Mouse (Mus musculus) thymus, adult 2 months (tissue): ENCODE measurements around the gene Gm44973.

Source experiments
- CTCF ChIP-seq: fragments of 200-500 bp; IDR thresholded peaks from 2 replicates; pipeline ENCODE4 v1.5.1; 2012; ENCODE audit warnings: mild to moderate bottlenecking, control low read depth, low read length, moderate library complexity, borderline replicate concordance; ENCODE audit not compliant: control insufficient read depth, poor library complexity, insufficient read depth; ENCODE audit errors: extremely low read depth
- POLR2A ChIP-seq: fragments of 200-500 bp; IDR thresholded peaks from 2 replicates; pipeline ENCODE4 v1.6.1; 2012; ENCODE audit warnings: mild to moderate bottlenecking, low read length, control low read depth, moderate library complexity; ENCODE audit not compliant: control insufficient read depth, poor library complexity, insufficient read depth; ENCODE audit errors: extremely low read depth

DNA sequence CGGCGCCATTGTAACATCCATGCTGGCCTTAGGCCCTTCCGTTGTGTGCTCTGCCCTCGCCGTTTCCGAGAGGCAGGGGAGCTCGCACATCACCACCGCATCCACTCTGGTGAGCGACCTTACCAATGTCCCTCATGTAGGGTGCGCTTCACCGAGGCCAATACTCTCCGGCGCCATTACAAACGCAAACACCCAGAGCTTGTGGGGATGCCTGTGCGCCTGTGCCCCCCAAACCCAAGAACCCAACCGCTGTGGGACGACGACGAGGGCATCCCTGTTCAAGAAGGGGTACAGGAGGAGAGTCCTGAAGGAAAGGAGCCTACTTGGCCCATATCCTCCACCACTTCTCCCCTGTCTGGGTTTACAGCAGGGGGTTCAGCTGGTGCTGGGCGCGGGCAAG, 2.6 kb downstream of the Gm44973 start:
- TF ChIP-seq POLR2A: no peak
- TF ChIP-seq CTCF: no peak
